Mouse (Mus musculus) heart, embryonic 14.5 days (tissue): ENCODE data around the gene Hsd17b11. TPM values are rescaled to one million over a fixed set of nuclear protein-coding genes. Genes with fewer than 3 reads are reported as not detected.
"Not testable (repeated sequence)": the region's sequence is repeated elsewhere in the genome, so short reads cannot be mapped to it uniquely, and the experiment has no call there.

Experiments
- ATAC-seq: fragments of 200-750 bp; cut with Nextera tagmentation; 2 replicates; pipeline ENCODE4 v1.8.0; 2017; ENCODE audit warnings: low read depth, moderate TSS enrichment; ENCODE audit not compliant: insufficient number of reproducible peaks, insufficient read depth, low FRiP score
- H3K27ac ChIP-seq, 2 experiments: fragments of 200-500 bp in 1 of 2; fragments of 300-500 bp in 1 of 2; sonication (generic) in 1 of 2; replicated peaks in 1 of 2; 2 replicates each; pipeline ENCODE4 v1.5.1; 2012 to 2014; ENCODE audit warnings: low read depth in 2 of 2, low read length in 2 of 2, control low read depth in 1 of 2, mild to moderate bottlenecking in 1 of 2, mixed read lengths in 1 of 2; ENCODE audit not compliant: control insufficient read depth in 1 of 2, insufficient read depth in 1 of 2
- H3K27me3 ChIP-seq: fragments of 300-500 bp; sonication (generic); 2 replicates; pipeline ENCODE4 v1.6.1; 2014; ENCODE audit warnings: mild to moderate bottlenecking, low read length, control low read depth; ENCODE audit not compliant: control insufficient read depth, insufficient read depth
- H3K36me3 ChIP-seq: fragments of 300-500 bp; sonication (generic); 2 replicates; pipeline ENCODE4 v1.6.1; 2014; ENCODE audit warnings: mild to moderate bottlenecking, control low read depth, low read length, mixed read lengths; ENCODE audit not compliant: control insufficient read depth, insufficient read depth
- H3K4me1 ChIP-seq, 2 experiments: fragments of 200-500 bp in 1 of 2; fragments of 300-500 bp in 1 of 2; sonication (generic) in 1 of 2; 2 replicates each; pipeline ENCODE4 v1.6.1; 2012 to 2014; ENCODE audit warnings: low read length in 2 of 2, control low read depth in 1 of 2, mixed read lengths in 1 of 2; ENCODE audit not compliant: control insufficient read depth in 2 of 2, insufficient read depth in 2 of 2
- H3K4me2 ChIP-seq: fragments of 300-500 bp; sonication (generic); 2 replicates; pipeline ENCODE4 v1.6.1; 2014; ENCODE audit warnings: mild to moderate bottlenecking, low read length
- H3K4me3 ChIP-seq, 2 experiments: fragments of 200-500 bp in 1 of 2; fragments of 300-500 bp in 1 of 2; sonication (generic) in 1 of 2; 2 replicates each; pipeline ENCODE4 v1.5.1; 2012 to 2014; ENCODE audit warnings: low read length in 2 of 2, mild to moderate bottlenecking in 2 of 2, control low read depth in 1 of 2, low read depth in 1 of 2, moderate library complexity in 1 of 2; ENCODE audit not compliant: control insufficient read depth in 1 of 2, insufficient read depth in 1 of 2
- H3K9ac ChIP-seq: fragments of 300-500 bp; sonication (generic); 2 replicates; pipeline ENCODE4 v1.6.1; 2014; ENCODE audit warnings: mild to moderate bottlenecking, low read length
- H3K9me3 ChIP-seq: fragments of 300-500 bp; sonication (generic); 2 replicates; pipeline ENCODE4 v1.6.1; 2016; ENCODE audit warnings: low read length, control low read depth; ENCODE audit not compliant: control insufficient read depth
- WGBS: fragments of 180-500 bp; shearing (Covaris S2); extraction: QIAGEN DNeasy Blood & Tissue Kit; methylation state at CpG from one replicate; pipeline ENCODE4 v1.1.7; 2014; 5-methylcytosine and 5-hydroxymethylcytosine counted together
- microRNA-seq: library from miRNA; unstranded; fragments of <30 nt; microRNA quantifications from one replicate; pipeline ENCODE4, GENCODE M21; 2016
- polyA plus RNA-seq: library from polyadenylated mRNA; unstranded; fragments of >200 nt; fragmentation: Nextera tagmentation; extraction: Ambion mirVana; gene quantifications from 2 replicates; pipeline ENCODE4 v1.2.1, GENCODE M21; 2014

Gene Hsd17b11
- polyA plus RNA-seq, 1 experiment from 2014 or later: 5.4 TPM

GRCm38 (mm10) chr5:103953135-103954083, 68.3 kb downstream of the Hsd17b11 start:
- no peak for ATAC-seq
- WGBS: 76% methylated on average over 10 of the region's 10 CpGs
- H3K4me2 ChIP-seq: no peak overlapping the region

DNA sequence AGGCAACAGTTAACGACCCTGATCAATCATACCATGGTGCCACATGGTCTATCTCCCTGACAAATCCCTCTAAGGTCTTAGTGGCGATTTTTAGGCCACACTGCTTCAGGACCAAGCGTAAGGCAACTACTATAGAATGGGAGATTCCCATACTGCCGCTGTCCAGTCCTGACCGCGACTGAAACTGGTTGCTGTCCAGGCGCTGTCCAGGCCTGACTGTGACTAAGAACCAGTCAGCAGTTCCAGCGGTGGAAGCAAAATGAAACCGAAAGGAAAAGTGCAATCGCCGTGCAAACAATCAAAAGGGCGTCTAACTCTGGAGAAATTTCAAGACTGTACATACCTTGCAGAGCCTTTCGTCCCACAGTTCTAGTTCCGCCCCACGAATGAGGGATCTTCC, 71.6 kb downstream of the Hsd17b11 start:
- H3K4me1 ChIP-seq, H3K9me3 ChIP-seq, H3K4me2 ChIP-seq, H3K9ac ChIP-seq, ATAC-seq, H3K27ac ChIP-seq, H3K36me3 ChIP-seq, H3K4me3 ChIP-seq, H3K27me3 ChIP-seq: not testable (repeated sequence)
- 91% methylated on average over 15 of the region's 15 CpGs for WGBS

More at GRCm38 (mm10) chr5:103953135-103954083, 68.3 kb downstream of the Hsd17b11 start:
- Histone ChIP-seq H3K4me3 (no peak overlapping the region), H3K27ac (no peak overlapping the region), H3K9me3 (no peaks in the 10 kb centered on the region), H3K4me1 (no peaks in the 10 kb centered on the region), H3K27me3 (no peaks in the 10 kb centered on the region), H3K9ac (no peak overlapping the region), H3K36me3 (no peaks in the 10 kb centered on the region)

- H3K4me3 ChIP-seq: no peak overlapping the region
- H3K9me3 ChIP-seq: no peaks in the 10 kb centered on the region
- H3K4me1 ChIP-seq: peaks cover 4 to 15% of the 10 kb centered on the region in 2 experiments
- ATAC-seq: no peak
- H3K4me2 ChIP-seq: no peak overlapping the region
- 55% methylated on average over 6 of the region's 6 CpGs for WGBS
- H3K27ac ChIP-seq: no peak overlapping the region
- H3K36me3 ChIP-seq: no peaks in the 10 kb centered on the region
- no peak overlapping the region for H3K9ac ChIP-seq
- no peaks in the 10 kb centered on the region for H3K27me3 ChIP-seq
Observed at GRCm38 (mm10) chr5:103943183-103943582, 78.5 kb downstream of the Hsd17b11 start.

DNA sequence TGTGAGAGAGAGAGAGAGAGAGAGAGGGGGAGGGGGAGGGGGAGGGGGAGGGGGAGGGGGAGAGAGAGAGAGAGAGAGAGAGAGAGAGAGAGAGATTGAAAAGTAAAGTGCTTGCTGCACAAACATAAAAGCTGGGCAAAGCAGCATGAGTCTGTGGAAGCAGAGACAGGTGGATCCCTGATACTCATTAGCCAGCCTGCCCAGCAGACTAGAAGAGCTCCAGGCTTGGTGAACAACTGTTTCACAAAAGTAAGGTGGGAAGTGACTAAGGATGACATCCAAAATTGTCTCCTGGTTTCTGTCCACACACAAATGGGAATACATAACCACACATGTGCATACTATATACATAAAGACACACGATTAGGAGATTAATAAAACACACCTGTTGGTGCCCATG, 81.9 kb downstream of the Hsd17b11 start:
- H3K27ac ChIP-seq: no peak overlapping the region
- 82% methylated on average over 1 of the region's 1 CpGs for WGBS
- H3K36me3 ChIP-seq: no peaks in the 10 kb centered on the region
- H3K9me3 ChIP-seq: no peaks in the 10 kb centered on the region
- H3K9ac ChIP-seq: no peak overlapping the region
- no peaks in the 10 kb centered on the region for H3K27me3 ChIP-seq
- ATAC-seq: no peak
- H3K4me3 ChIP-seq: no peak overlapping the region
- H3K4me1 ChIP-seq: peaks cover 9 to 18% of the 10 kb centered on the region in 2 experiments
- no peak overlapping the region for H3K4me2 ChIP-seq

Small RNA genes within 50 kb of the gene (microRNA-seq; reads per million reads assigned to microRNA genes)
- gene Mir5619: 0.84 reads per million

Other genes with a start within 250 kb of the Hsd17b11 start
- gene Klhl8, start 110.7 kb downstream of the Hsd17b11 start, polyA plus RNA-seq: 11.9 and 14.2 TPM in 2 replicates
- not detected in 2 replicates for gene Hsd17b13, start 44.5 kb downstream of the Hsd17b11 start, polyA plus RNA-seq
- 48.4 and 53.9 TPM in 2 replicates for gene Nudt9, start 24.4 kb upstream of the Hsd17b11 start, polyA plus RNA-seq
- 0.49 TPM in 1 of 2 replicates, not detected in the other for gene Gm17660, start 55.7 kb upstream of the Hsd17b11 start, polyA plus RNA-seq
- gene Sparcl1, start 91.8 kb upstream of the Hsd17b11 start, polyA plus RNA-seq: 77.0 and 85.0 TPM in 2 replicates
- gene Dspp, start 148.8 kb upstream of the Hsd17b11 start, polyA plus RNA-seq: not detected in 2 replicates
- 0.09 TPM in 1 of 2 replicates, not detected in the other for gene Dmp1, start 180.7 kb upstream of the Hsd17b11 start, polyA plus RNA-seq